Mouse (Mus musculus) kidney, adult 9 months (tissue): ENCODE data around the gene Kcnh4.

Experiments used
- DNase-seq: peaks from one replicate; pipeline ENCODE4 v3.0.0; 2022

The Kcnh4 gene

DNA sequence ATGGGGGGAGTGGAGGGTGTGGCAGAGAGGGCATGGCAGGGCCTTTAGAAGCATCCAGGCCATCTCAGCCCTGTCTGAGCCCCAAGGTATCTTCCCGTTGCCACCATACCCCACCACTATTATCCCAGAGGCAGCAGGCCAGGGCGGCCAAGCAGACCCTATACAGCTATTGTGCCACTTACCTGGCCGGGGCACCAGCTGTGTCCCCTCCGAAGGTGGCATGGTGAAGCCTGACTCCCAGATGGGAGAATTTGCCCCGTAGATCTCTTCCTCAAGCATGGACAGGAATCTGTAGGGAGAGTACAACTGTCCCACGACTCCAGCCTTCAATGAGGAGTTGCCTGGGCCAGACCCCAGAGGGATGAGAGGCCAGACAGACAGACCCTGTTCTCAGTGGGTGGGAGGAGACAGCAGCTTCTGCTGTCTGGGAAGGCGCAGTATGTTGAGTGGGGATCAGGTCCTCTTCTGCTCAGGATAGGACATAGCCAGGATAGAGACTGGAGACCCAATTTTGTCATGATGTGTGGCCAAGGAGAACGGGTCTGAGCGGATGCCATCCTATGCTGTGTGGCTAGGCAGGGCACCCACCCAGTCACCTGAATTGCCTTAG lies 50.4 kb downstream of the Kcnh4 start:
- DNase-seq: no peak

DNA sequence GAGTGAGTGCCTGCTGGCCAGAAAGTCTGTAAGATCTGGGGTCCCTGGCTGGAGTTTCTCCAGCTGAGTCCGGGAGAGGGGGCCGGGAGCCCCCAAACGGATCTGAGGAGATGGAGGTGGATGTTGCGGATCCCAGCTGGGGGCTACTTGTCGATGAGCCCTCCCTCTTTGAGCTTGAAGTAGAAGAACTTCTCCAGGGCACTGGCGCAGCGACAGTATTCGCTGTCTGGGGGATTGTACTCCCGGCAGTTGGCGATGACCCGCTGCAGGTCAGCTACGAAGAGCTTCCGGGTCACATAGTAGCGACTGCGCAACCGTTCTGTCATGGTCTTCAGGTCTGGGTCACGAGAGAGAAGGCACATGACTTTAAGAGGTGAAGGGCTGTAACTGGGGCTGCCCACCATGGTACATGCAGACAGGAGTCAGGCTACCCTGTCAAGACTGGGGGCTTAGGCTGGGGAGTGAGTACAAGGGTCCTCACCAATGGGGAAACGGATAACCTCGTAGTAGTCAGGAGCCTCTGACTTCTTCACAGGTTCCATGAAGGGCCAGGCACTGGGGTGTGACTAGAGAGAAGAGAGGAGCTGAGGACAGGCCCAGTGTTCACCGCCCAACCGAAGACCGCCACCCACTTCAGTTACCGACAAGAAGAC lies 54.5 kb downstream of the Kcnh4 start:
- DNase-seq: no peak

DNA sequence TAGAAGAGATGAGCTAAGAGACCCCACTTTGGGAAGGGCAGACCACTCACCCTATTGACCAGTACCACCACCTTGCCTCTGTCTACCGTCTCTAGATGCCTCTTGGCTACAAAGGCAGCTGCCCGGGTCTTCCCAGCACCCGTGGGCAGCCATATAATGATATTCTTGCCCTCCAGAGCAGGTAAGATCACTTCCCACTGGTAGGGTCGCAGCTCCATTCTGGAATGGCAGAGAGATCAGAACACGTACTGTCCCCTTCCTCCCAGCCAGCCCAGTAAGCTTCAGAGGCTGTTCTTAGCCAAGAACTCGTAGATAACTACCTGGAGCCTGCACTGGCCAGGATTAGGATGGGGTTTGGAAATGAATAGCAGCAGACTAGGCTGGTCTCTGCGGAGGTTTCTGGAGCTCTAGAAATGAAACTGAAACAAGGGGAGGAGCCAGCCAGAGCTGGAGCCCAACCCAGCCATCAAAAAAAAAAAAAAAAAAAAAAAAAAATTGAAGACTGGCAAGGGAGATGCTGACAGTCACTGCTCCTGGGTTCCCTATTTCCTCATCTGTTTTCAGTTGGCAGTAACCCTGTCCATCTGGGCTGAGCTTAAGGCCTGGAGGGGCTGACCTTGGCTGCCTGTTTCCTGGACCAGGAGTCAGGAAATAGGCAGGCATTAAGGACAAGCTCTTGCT lies 55.8 kb downstream of the Kcnh4 start, which contains the start of gene Dhx58:
Gene Dhx58 (minus strand): TSS at position 421 of the 681 bp plus-strand sequence.
- peak; percentile 32 for DNase-seq

DNA sequence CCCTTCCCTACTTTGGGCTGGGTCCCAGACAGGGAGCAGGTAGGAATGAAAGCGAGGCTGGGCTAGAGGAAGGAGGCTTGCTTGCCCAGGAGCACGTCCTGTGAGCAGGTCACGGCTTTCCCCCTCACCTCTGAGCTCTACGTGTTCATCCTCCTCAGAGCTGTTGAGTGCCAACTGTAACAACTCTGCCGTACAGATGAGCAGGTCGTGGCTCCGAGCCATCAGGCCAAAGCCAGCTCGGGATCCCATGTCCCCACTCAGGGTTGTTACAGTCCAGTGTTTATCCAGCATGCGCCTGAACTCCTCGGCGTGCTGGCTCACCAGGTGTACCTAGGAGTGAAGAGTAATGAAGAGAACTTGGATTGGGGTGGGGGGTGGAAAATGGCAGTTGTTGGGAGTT lies 56.4 kb downstream of the Kcnh4 start:
- peak; percentile 71 for DNase-seq

DNA sequence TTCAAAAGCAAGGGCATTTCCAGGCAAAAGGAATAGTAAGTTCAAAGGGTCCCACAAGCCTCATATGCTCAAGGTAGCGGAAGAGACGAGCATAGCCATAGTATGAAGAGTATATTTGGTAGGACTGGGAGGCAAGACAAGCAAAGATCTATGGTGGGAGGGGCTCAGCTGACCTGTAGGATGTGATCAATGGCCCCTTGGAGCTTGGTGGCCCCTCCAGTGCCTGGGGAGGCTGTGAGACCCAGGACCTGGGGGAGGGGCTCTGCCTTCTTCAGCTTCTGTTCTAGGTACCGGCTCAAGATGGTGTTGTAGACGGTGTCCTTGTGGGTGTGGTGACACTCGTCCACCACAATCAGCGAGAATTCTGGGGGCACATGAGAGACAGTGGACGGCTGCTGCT lies 56.8 kb downstream of the Kcnh4 start:
- peak; percentile 13 for DNase-seq

DNA sequence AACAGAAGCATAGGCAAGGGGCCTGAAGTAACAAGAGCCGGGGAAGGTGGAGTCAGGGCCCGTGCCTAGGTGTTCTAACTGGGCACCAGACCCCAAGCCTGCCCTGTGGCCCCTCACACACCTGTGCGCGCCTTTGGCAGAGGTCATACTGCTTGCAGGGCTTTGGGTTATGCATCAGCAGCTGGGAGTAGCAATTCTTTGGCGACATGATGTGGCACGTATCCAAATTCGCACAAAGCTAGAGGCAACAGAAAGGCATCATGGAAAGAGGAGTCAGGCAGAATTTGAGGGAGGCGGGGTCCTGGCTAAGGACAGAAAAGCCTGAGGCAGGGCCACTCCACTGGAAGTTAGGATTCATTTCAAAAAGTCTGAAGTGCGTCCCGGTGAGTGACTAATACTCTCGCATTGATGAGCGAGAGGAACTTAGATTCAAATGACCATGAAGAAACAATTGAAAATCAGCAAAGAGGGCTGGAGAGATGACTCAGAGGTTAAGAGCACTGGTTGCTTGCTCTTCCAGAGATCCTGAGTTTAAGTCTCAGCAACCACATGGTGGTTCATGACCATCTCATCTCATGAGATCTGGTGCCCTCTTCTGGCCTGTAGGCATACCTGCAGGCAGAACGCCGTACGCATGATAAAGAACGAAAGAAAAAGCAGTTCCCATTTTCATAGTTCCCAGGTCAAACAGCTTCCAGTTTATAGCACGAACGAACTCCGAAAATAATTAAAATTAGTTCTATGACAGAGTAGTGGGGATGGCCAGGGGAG lies 57.5 kb downstream of the Kcnh4 start:
- DNase-seq: peak; percentile 77

DNA sequence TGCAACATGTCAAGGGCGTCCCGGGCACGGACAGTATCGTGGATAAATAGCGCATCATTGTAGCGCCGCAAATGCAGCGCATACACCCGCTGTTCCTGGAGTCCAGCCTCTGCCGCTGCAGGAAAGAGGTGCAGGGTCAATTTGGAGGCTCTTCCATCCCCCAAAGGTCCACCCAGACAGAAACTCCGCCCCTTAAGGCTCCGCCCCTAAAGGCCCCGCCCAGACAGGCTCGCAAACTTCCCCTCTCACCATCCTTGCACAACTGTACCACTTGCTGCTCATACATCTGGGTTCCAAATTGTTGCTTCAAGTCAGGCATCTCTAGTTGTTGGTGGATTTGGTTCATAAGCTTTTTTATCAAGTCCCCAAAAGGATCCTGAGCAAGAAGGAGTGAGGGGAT lies 58.4 kb downstream of the Kcnh4 start:
- peak; percentile 45 for DNase-seq

DNA sequence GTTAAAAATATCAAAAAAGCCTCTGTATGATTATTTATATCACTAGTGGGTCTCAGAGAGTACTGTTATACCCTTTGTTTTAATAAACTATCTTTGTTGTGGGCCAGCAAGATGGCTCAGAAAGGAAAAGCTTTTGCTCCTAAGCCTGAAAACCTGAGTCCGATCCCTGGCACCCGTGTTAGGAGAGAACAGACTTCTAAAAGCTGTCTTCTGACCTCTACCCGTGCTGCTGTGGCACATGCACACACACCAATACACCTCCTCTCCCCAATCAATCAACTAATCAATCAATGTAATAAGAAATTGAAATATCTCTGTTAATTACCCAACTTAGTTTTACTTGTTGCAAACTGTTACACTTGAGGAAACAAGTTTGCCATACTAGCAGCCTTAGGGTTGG lies 59.0 kb downstream of the Kcnh4 start:
- no peak for DNase-seq

DNA sequence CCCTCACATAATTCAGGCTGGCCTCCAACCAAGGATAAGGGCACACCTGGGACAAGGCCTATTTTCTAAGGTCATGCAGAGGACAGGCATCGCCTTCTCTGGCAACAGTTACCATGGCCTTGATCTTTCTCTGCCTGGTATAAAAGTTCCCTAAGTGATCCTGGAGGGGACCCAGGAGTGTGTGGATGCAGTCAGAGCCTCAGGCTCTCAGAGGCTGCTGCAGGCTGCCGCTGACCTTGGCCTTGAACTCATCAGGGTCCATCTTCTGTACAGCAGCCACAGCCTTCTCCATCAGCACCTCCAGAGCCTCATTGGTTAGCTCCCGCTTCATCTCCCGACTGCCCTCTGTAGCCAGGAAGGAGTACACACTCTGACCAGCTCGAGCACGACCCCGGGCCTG lies 61.8 kb downstream of the Kcnh4 start:
- DNase-seq: no peak

DNA sequence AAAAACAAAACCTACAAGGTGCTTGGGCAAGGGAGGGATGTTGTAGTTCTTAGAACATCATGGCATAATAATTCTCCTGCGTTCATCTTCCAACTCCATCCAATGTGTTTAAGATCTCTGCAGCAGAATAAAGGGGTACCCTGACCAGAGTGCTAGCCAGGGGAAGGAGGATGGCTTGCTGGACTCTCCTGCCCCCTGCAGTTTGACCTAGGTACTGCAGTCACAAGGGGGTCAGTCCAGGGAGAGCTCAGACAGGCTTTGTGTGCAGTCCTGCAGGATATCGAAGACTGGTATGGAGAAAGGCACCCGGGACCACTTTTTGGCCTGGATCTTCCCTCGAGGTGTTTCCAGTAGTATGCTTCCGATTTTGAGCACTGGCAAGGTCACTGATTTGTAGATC lies 64.8 kb downstream of the Kcnh4 start:
- DNase-seq: peak; percentile 79

DNA sequence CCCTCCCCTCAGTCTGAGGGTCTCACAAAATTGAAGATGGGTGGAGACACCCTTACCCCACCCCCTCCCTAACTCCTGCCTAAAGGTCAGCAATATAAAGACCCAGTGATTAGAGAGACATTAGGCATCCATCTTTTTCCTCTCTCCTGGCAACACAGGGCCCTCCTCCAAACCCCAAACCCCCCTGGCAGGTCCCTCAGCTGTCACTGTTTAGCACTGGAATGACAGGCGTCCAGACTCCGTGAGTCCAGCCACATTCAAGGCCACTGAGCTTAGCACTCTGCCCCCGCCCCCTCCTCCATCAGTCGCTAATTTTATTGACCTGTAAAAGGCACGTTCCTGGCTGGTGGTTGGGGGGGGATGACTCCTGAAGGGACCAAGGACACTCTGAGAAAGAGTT lies 66.6 kb downstream of the Kcnh4 start:
- DNase-seq: no peak

DNA sequence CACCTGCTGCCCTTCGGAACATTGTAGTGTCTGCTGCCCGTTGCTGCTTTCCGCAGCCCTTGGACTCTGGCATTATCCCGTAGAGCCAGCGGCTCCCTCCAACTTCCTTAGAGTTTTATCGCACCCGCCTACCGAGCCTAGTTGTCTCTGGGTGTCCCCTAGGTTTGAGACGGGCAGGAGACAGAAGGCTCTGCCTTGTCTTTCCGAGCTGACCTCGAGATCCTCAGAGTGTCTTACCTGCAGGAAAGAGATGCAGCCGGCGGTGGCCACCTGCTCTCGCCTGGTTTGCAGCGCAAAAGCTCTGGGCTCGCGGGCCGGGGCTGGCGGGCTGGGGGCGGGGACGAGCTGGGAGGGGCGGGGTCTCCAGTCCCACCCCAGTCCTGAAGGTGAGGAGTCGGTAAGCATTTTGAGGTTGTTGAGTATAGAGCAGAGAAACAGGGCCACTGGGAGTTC lies 67.6 kb downstream of the Kcnh4 start, which contains the start of gene Zfp385c:
Gene Zfp385c (minus strand): TSS at position 292 of the 453 bp plus-strand sequence.
- no peak for DNase-seq

DNA sequence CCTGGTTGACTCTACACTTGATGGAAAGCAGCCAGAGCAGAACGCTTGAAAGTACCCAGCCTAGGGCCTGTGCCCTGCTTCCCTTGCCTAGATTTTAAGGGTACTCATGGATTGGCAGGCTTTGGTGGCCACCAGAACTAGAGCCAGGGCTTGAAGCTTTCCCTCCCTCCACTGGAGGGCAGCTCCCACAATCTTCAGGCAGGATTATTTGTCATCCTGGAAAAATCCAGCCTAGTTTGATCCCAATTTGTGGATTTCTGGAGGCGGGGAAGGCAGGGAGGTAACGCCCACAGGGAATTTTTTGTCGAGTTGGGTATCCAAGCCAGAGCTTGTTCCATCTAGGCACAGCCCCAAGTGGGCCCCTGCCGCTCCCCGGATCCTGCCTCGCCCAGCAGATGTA lies 69.4 kb downstream of the Kcnh4 start:
- no peak for DNase-seq
